Mouse (Mus musculus) liver, adult 2 months (tissue): ENCODE data around the gene Ccdc57.
A peak's percentile ranks its signal among the peaks of the same experiment; 100 is the strongest.

Source experiments
- CTCF ChIP-seq: fragments of 200-500 bp; IDR thresholded peaks from 2 replicates; pipeline ENCODE4 v1.5.1; 2011; ENCODE audit warnings: low read depth, low read length, control low read depth
- POLR2A ChIP-seq: fragments of 200-500 bp; IDR thresholded peaks from 2 replicates; pipeline ENCODE4 v1.6.1; 2011; ENCODE audit warnings: low read length, control low read depth; ENCODE audit not compliant: insufficient read depth; ENCODE audit errors: extremely low read depth

- peak; percentile 99 for TF ChIP-seq POLR2A
- peak; percentile 57 for TF ChIP-seq CTCF
These were observed 108.5 kb downstream of the Ccdc57 start, which contains the start of gene Fasn for GRCm38 (mm10) chr11:120823956-120824786.
